Mouse (Mus musculus) MEL-GATA-1-ER (cell line): ENCODE measurements at regions not wholly inside any gene's neighbourhood (a gene's known extent, or its start where the extent isn't known, plus 50 kb on each side); places are given as distances from the start of the nearest gene placed in this dataset.

Source experiments
- DNase-seq: peaks from one replicate; pipeline ENCODE4 v3.0.0-alpha.2; 2012; ENCODE audit warnings: low read depth; ENCODE audit errors: extremely low read depth

DNA sequence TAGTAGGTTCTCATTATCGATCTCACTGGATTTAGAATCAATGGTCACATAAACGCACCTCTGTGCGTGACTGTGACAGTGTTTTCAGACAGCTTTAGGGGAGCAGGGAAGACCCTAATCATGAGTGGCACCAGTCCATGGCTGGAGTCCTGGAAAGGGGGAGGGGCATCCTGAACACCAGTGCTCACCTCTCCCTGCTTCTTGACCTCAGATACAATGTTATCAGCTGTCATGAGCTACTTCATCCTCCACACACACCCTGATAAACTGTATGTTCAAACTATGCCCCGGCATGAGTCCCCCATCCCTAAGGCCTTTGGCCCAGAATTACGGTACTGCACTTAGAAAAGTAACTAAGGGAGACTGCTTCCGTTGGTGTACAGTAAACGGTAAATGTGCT, 272.2 kb upstream of the Spred2 start:
- DNase-seq: no peak

DNA sequence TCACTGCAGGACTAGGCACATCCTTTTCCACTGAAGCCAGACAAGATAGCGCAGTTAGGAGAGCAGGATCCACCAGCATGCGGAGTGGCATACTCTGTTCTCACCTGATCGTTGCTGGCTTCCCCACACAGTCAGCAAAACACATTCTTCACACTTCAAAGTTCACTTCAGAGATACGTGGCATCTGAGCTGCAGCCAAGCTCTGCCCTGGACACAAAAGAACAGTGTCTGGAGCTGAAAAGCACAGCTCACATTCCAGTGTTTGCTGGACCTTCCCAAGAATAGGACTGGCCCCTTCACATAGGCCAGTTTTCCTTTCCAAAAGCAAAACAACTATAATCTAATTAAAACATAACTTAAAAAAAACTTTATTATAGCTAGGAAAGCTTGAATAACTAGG, 264.7 kb upstream of the Spred2 start:
- no peak for DNase-seq

DNA sequence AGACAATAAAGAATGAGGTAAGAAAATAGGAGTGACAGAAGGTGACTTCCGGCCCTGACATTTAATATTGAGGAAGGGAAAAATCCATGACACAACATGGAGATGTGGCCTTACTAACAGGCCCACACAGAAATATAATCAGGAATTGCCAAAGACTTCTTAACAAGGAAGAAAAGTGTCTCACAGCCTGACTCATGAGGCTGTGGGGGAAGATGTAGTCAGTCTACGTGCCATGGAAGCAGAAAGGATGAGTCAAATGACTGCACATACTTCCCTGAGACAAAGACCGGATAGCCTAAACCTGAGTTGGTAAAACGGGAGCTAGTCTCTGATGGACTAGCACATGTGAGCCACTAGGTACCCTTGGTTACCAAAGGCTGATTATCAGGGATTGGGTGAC, 257.4 kb upstream of the Spred2 start:
- no peak for DNase-seq

DNA sequence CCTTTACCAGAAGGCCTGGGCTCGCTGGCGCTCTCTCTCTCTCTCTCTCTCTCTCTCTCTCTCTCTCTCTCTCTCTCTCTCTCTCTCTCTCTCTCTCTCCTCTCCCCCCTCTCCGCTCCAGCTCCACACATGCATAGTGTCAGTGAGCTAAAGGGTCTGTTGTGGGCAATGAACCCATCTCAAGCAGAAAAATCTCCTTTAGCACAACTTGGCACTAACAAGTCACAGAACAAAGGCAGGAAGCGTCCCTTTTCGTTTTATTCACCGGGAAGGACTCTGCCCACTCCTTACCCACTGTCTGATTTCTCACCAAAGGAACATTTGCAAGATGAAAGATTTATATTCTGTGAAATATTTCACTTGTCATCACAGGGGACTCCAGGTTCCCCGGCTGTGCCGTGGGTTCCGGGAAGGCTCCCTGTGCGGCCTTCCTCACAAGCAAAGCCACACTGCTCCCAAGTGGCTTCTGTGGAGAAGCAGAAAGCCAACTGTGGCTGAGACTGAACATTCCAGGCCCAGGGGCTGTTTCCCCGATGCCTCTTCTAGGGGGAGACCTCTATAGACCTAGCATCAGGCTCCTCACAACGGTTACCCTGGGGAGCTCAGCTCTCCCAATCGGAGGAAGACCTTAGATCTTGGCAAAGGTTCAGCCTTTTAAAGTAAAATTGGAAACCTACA, 253.2 kb upstream of the Spred2 start:
- no peak for DNase-seq

DNA sequence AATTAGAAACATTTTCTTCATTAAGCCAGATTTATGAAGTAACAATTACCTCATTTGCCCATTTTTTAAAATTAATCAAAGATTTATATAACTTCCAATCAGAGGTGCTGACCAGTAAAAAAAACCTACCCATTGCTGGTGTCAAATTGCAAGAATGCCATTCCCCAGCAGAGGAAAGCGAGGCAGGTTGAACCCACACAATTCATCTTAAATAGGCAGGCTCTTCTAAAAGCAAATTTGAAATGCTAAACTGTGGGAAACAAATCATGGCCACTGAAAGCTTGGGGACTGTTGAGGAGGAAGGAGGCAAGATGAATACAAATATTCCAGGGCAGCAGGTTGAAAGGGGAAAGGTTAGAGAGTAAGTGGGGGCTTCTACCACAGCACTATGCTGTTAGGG, 251.2 kb upstream of the Spred2 start:
- no peak for DNase-seq

DNA sequence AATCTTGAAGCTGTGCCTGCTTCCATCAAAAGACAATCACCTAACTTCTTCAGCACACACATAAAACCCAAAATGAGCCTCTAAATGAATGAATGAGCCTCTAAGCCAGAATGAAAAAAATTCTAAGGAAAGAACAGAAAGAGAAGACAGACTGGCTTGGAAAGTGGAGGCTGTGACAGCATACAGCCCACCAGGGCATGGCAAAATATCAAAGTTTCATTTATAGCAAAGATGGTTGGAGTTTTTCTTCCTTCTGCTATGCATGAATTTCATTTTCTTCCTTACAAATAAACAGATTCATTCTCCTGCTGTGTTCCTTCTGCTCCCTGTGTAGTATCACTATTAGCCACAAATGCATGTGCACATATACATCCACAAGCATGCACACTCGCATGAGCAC, 247.7 kb upstream of the Spred2 start:
- DNase-seq: no peak

DNA sequence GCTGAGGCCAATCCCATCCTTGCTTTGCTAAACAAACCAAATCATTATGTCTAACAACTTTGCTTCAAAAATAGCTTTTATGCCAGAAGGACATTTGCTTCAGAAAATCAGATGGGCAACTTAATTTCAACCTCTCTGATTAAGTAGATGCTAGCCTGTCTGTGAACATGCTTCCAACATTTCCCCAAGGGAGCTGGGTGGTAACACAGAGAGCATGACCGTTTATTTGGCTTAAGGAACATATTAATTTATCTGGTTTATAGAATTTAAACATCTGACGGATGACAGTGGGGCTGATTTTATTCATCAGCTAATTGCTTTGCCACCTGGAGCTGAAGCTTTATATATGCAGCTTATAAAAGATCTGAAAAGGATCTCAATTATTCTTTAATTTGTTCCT, 245.1 kb upstream of the Spred2 start:
- DNase-seq: no peak

DNA sequence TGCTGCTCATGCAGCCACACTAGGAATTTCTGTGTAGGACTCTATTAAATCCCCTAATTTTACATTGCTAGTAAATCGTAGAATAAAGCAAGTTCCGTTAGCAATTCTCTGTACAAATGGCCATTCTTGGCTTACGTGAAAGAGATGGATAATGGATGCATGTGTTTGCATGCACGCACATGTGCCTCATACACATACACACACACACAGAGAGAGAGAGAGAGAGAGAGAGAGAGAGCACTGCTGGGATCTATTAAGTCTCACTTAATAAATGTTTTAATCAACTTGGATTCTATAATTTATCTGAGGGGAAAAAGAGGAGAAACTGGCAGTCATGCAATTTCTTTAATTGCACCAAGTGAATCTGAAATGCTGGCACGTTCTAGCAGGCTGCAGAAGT, 244.5 kb upstream of the Spred2 start:
- DNase-seq: no peak

DNA sequence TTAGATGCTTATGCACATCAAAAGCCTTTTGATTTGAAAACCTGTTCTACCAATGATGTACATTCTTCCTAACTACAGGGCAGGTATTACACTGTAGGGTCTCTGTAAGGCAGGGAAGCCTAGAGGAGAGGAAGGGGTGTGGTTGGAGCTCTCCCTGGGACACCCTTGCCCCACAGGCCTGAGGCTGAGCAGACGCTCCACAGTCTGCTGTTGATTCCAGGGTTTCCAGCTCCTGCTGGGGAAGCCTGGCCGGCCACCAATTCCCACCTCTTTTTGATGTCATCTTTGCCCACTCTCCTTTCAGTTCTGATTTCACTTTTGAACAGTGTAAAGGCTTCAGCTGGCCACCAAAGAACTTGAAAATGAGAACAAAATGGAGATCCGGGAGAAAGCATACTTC, 223.0 kb upstream of the Spred2 start:
- no peak for DNase-seq

DNA sequence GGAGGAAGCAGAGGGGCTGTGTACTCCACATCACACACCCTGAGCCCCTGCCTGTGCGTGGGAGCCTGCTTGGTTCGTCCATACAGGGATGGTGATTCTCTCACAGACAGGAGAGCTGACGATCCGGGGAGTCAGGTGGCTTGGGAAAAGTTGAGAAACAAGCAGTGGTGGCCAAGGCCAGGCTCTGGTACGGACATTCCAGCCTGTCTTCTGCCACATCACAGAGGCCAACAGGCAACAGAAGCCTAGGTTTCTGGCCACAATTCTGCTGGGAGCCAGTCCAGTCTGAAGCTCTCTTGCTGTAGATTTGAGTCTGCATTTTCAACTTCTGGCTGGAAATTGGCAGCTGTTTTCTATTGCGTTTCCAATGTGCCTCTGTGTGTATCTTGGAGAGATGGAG, 215.4 kb upstream of the Spred2 start:
- no peak for DNase-seq

DNA sequence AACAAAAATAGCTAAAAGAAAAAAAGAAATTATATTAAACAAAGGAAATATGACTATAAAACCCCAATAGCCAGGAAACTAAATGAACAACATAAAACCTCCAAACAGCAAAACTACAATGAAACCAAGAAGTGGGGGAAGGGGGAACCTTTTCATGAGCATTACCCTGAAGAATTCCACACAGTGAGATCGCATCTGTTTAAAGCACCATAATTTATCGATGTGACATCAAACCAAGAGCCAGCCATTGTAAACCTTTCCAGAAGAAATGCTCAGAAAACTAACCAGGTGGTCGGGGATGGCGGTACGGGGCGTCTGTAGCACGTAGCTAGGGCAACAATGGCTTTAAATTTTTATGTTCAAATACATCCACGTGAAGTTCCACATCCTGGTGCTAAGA, 214.8 kb upstream of the Spred2 start:
- no peak for DNase-seq

DNA sequence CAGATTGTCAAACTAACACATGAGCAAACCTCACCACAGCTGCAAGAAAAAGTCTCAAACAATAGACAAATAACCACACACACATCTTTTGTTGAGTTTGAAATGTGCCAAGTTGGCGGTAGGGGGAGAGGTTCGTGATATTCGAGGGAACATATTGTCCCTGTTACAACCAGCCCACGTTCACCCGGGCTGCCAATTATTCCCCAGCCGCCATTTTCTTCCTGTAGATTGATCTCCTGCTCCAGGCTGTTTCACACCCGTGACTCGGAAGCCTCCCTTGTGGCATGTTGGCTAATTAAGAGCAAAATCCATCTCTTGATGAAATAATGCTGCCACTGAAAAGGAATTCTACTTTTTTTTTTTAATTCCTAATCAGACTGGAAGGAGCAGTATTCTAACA, 211.1 kb upstream of the Spred2 start:
- DNase-seq: no peak

DNA sequence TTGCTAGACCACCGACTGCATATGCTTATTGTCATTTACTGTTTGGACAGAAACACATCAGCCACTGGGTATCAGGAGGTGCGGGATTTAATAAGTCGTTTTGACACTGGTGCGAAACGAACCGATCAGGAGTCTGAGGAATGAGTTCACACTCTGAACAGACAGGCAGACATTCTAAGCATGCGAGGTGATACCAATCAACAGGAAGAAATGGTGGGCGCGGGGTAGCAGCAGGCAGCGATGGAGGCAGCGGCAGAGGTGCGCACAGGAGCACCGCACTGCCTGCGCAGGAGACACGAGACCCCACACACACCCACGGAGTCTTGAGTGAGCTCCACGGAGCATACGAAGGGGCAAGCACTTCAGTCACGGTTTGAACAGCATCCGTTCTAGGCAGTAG, 210.6 kb upstream of the Spred2 start:
- DNase-seq: no peak

DNA sequence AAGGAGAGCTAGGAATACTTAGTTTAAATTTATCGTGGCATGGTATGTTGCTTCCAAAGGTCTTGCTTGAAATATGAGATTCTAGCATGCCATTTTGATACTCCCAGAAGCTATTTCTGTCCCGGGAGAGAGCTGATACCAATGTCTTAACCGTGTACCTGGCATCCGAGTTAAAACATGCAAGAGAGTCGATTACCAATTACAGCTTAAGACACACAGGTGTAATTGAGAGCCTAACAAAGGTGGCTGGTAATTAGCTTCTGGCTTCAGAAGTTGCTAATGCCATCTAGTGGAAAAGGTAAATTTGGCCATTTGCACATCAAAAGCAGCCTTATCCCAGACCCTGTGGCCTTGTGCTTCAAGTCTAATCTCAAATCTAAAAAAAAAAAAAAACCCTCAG, 210.0 kb upstream of the Spred2 start:
- no peak for DNase-seq

DNA sequence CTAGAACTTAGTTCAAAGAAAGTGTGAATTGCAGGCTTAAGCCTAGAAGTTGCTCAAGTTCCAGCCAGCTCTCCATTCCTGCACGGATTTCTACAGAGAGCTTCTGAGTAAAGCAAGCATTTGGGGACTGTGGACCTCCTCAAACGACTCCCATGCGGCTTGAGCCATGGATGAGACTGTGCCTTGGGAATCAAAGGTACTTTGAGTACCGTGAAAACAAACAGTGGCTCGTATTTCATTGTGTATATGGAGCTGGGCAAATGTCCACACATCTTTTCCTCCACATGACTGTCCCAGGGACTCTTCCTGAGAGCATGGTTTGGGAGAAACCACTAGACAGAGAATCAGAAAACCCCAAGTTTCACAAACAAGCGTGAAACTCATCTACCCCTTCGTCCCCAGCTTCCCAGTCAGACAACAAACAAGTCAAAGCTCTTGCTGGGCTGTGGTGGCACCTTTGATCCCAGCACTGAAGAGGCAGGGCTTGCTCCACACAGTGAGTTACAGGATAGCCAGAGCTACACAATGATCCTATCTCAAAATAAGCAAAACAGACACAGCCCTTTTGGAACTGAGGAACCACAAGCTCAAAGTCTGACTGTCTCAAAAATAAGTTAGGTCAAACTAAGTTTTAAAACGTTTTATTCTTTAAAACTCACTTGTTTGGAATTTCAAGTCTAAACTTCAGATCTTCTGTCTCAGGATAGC, 209.1 kb upstream of the Spred2 start:
- no peak for DNase-seq

DNA sequence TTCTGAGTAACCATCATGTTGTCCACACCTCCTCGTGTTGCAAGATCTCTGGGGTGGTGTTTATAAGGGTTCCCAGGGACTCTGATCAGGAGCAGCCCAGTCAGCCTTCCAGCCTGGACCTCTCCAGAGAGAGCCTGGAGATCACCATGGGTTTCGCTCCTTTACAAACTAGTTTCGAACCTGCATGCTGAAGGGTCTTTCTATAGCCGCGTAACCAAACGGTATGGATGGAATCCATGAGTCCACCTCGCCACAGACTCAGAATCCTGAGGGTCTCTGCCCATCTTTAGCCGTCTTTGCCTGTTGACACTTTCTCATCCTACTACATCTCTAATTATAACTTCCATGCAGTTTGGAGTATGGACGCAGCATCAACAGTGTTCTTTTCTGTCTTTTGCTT, 206.0 kb upstream of the Spred2 start:
- no peak for DNase-seq

DNA sequence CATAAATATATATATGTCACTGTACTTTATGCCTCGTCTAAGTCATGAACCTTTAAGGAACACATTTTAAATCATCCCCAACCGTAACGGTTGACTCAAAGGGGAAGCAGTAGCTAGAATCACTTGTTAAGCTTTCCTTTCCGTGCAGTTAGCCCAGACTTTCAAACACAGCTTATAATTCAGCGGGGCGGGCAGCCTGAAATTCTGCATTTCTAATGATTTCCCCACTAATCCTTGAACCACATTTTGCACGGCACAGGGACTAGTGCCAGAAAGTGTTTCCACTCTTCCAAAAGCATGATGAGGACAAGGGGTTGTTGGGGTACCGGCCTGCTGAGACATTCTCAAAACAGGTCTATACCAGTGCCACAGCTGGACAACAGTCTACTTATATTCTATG, 195.1 kb upstream of the Spred2 start:
- DNase-seq: no peak

DNA sequence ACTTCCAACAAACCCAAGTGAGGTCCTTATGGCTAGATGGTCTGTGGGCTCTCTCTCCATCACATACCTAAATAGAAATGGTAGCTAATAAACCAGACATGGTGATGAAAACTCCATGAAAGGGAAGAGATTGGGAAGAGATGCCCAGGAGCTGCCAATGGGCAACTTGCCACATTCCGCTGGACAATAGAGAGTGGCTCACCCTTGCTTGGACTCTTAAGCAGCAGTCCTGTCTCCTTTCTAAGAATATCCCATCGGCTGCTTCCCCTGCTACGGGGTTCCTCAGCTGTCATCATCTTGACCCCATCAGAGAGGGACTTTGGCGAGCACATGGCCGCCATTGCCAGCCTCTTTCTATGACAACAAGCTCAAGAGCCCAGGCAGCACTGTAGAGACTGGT, 193.4 kb upstream of the Spred2 start:
- no peak for DNase-seq

DNA sequence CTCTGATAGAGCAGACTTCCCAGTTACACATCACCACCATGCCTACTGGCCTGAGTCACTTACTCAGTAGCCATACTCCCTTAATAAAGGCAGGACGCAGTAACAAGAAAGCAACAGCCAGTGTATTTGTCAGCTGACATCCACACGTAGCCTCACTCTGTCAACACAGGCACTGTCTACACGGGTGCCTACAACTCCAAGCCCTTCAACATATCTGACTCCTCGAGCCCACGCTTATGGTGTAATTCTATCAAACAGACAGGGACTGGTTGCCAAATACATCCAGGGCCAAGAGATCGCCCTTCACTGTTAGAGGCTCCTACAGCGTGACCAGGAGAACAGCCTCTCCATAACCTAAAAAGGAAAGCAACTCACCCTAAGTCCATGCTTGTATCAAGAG, 188.1 kb upstream of the Spred2 start:
- DNase-seq: no peak

DNA sequence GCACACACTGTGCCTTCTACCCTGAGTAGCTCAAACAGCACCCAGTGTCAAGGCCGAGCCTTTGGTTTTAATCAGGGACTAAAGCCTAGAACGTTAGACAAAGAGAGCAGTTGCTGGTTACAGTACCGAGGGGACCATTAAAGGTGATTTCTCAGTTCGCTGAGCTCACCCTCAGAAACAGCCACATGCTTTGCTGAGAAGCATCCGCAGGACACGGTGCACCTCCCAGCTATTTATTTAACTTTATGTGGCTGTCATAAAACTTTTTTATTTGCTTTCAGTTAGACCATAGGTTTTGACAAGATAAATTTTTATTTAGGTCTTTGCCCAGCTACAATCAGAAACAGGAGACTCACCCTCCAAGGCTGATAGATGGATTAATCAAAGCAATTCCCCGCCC, 187.2 kb upstream of the Spred2 start:
- no peak for DNase-seq

DNA sequence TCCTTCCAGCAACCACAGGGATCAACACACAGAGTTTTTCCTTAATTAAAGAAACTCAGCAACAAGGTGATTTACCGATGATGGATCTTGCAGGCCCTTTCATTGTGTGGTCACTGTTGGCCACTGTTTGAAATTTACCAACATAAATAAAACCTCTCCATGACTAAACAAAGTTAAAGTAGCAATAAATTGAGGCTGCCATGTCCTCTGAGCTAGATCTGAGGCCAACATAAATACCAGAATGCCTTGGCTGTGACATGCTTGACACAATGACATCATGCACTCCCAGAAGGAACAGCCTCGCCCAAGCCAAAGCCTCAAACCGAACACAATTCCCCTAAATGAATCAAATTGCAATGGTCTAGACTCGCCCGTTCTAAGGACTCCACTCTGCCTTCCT, 186.8 kb upstream of the Spred2 start:
- no peak for DNase-seq

DNA sequence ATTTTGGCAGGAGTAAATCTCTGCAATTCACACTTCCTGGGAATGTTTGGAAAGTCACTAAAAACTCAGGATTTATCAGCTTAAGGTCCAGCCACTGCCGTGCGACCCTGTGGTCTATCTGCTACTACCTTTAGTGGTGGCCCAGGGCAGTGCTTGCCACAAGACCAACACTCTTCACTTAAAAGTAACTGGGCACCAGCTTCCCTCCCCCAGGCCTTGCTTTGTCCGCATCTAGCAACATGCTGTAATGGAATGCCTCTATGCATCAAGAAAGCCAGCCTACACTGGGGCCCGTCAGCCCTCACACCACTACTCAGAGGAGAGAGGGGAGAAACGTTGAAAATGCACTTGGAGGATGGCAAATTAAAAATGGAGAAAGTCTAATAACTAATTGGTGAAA, 186.4 kb upstream of the Spred2 start:
- DNase-seq: no peak

DNA sequence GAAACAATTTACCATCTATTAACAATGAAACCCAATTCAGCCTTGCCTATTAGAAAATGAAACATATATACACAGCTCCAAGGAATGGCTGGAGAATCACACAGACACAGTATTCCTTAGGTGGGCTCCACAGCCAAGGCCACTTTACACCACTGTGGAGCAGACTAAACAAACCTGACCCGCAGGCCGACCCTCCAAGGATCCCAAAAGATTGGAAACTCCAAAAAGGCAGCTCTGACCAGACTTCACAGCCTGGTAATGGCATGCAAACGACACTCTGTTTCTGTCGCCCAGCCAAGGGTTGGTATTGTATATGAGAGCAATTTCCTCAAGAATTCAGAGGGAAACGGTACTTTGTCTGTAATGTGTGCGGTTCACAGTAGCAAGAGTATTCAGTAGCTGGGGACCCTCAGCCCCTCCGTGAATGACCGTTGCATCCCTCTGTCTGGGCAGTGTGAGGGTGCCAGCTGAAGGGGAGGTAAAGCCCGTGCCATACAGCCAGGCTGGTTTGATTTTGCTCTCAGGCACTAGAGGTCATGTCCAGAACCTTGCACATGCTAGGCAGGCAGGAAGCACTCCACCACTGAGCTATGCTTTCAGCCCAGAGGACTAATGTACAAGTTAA, 184.5 kb upstream of the Spred2 start:
- DNase-seq: no peak
